Mouse (Mus musculus) E14TG2a.4 (cell line): Measurements from ENCODE around the gene Ube2q2.

Experiments
- CTCF ChIP-seq: conservative IDR thresholded peaks from 2 replicates; pipeline ENCODE4 v1.5.1; 2014; ENCODE audit warnings: low read length
- POU5F1 ChIP-seq: IDR thresholded peaks from 2 replicates; pipeline ENCODE4 v1.6.1; 2014; ENCODE audit warnings: low read length, borderline replicate concordance

DNA sequence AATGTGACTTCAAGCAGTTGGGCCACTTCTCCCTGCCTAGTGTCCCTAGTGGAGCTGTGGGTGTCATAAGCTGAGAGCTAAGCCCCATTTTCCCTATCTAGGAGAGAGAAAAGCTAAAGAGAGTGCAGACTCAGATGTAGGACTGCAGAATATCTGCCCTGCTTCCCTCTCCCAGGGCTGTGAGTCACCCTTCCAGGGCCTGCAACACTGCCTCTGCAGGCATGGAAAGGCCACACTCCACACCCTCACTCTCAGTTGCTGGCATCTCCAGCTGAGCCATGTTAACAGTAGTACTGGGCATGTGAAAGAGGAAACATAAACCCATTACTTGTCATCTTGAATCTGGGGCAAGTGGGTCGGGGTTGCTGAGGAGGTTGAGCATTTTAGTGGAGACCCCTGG is 33.9 kb upstream of the Ube2q2 start:
- TF ChIP-seq CTCF, result no peak
- TF ChIP-seq POU5F1, result no peak
